Mouse (Mus musculus): Measurements from ENCODE around the gene Rab1b. TPM values are rescaled to one million over a fixed set of nuclear protein-coding genes. Genes with fewer than 3 reads are reported as not detected.

Gene Rab1b
- polyA plus RNA-seq, 1 experiment, result 272 TPM

GRCm38 (mm10) chr19:5071545-5072369 is 35.1 kb downstream of the Rab1b start:
- DNase-seq (ENCODE audit: low read depth), result no peak

- DNase-seq (ENCODE audit: low read depth), result no peak
Observed at GRCm38 (mm10) chr19:5071077-5071476, 35.8 kb downstream of the Rab1b start.

GRCm38 (mm10) chr19:5069978-5070377 is 36.9 kb downstream of the Rab1b start:
- DNase-seq (ENCODE audit: low read depth), result no peak

DNA sequence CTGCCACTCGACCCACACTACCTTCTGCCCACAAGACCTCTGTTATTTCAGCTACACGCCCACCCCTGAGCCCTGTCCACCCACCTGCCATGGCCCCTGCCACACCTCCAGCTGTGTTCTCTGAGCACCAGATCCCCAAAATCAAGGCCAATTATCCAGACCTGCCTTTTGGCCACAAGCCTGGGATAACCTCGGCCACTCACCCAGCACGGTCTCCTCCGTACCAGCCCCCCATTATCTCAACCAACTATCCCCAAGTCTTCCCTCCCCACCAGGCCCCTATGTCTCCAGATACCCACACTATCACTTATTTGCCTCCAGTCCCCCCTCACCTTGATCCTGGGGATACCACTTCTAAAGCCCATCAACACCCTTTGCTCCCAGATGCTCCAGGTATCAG is 37.4 kb downstream of the Rab1b start:
- DNase-seq (ENCODE audit: low read depth), result no peak

DNA sequence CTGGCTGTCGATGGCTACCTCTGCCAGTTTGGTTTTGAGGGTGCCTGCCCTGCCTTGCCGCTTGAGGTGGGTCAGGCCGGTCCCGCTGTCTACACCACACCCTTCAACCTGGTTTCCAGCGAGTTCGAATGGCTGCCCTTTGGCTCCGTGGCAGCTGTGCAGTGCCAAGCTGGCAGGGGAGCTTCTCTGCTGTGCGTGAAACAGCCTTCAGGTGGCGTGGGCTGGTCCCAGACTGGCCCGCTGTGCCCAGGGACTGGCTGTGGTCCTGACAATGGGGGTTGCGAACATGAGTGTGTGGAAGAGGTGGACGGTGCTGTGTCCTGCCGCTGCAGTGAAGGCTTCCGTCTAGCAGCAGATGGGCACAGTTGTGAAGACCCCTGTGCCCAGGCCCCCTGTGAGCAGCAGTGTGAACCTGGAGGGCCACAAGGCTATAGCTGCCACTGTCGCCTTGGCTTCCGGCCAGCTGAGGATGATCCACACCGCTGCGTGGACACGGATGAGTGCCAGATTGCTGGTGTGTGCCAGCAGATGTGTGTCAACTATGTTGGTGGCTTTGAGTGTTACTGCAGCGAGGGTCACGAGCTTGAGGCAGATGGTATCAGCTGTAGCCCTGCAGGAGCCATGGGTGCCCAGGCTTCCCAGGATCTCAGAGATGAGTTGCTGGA is 38.2 kb downstream of the Rab1b start:
- DNase-seq (ENCODE audit: low read depth), result no peak

GRCm38 (mm10) chr19:5067867-5068569 is 38.9 kb downstream of the Rab1b start, which contains the start of gene Cd248:
Cd248 (plus strand) TSS chr19:5068078.
- DNase-seq (ENCODE audit: low read depth), result no peak

- no peak for DNase-seq (ENCODE audit: low read depth)
Observed at GRCm38 (mm10) chr19:5067040-5067799, 39.7 kb downstream of the Rab1b start.

- no peak for DNase-seq (ENCODE audit: low read depth)
Observed at GRCm38 (mm10) chr19:5065104-5065503, 41.8 kb downstream of the Rab1b start.

GRCm38 (mm10) chr19:5062446-5062845 is 44.4 kb downstream of the Rab1b start:
- DNase-seq (ENCODE audit: low read depth), result no peak

DNA sequence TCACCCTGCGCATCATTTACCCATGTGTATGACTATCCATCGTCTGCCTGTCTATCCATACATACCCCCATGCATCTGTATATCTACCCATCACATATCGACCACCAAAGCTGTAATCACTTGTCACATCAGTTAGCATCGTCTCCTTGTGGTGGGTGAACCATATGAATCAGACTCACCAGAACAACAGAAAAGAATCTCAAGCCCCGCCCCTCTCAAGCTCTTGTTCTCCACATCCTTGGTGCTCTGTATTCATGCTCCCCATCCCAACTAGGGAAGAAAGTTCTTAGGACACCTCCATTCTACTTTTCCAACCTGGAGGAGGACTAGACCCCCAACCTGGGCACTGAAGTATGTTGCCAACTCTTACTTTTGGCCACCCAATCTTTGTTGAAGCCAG is 44.8 kb downstream of the Rab1b start:
- DNase-seq (ENCODE audit: low read depth), result no peak

- no peak for DNase-seq (ENCODE audit: low read depth)
Observed at GRCm38 (mm10) chr19:5060365-5061330, 46.2 kb downstream of the Rab1b start.

- no peak for DNase-seq (ENCODE audit: low read depth)
Observed at GRCm38 (mm10) chr19:5058801-5059771, 47.8 kb downstream of the Rab1b start.

DNA sequence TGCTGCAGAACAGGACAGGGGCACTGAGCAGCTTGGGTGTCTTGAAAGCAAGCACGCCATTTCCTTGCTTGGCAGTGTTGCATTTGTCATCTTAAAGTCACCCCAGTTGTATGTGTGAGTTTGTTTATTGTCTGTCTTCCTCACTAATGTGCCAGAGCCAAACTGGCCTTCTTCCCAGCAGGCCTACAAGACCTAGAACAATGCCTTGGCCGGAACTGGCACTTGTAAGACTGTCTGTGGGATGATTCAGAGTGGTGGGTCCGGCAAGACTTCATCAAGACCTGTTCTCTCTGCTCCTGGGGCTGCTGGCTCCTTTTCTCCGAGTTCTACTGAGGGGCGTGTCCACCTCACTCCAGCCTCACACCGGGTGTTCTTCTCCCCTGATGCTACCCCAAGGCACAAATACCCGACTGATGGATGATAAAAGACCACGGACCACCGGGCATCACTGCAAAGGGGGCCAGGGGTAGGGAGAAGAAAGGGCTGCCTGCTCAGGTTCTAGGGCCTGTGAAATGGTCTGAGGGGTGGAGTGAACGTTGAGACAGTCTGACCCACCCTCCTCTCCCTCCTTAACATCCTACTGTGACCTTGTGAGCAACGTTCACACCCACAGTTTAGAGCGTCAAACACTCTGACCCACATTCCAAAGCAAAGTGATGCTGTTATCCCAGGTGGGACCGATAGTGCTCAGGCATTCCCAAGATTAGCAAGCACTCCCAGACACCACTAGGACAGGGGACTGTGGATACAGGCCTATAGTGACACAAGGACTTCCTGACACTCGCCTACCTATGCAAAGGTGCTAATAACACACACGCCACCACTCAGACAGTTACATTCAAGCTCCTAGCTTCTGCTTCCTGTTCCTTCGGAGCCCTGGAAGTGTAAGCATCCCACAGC is 48.7 kb downstream of the Rab1b start:
- no peak for DNase-seq (ENCODE audit: low read depth)

DNA sequence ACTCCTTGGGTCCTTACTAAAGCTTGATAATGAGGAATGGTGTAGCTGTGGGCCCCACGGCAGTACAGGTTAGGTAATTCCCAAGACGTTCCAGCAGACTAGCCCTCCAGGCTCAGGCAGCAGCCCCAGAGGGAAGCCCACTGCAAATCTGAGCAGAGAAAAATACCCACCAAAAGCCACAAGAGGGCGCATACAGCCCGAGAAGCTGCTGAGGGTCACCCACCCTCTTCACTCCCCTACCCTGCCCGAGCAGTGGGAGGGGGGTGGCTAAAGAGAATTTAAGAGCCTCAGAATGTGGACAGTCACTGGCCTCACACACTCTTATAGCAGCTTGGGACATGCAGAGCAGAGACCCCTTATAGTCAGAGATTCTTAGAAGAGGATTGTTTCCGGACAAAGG is 50.6 kb downstream of the Rab1b start:
- no peak for DNase-seq (ENCODE audit: low read depth)

- no peak for DNase-seq (ENCODE audit: low read depth)
Observed at GRCm38 (mm10) chr19:5053909-5054308, 53.0 kb downstream of the Rab1b start.

DNA sequence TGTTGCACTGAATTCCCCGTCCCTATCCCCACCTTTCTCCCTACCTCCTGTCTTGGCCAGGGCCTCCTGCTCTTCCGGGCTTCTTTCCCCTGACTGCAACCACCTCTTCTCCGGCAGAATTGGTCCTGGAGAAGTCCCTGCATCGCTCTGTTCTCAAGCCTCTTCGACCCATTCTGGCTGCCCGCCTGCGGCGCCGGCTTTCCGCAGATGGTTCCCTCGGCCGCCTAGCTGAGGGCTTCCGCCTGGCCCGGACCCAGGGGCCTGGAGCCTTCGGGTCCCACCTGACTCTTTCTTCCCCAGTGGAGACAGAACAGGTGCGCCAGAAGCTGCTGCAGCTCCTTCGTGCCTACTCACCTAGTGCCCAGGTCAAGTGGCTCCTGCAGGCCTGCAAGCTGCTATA is 54.0 kb downstream of the Rab1b start:
- no peak for DNase-seq (ENCODE audit: low read depth)

GRCm38 (mm10) chr19:5052166-5052822 is 54.6 kb downstream of the Rab1b start:
- no peak for DNase-seq (ENCODE audit: low read depth)

- no peak for DNase-seq (ENCODE audit: low read depth)
Observed at GRCm38 (mm10) chr19:5051515-5051914, 55.4 kb downstream of the Rab1b start.
